Mouse (Mus musculus) thymus, adult 2 months (tissue): ENCODE data around the gene Tbc1d16.

ENCODE experiments used
- CTCF ChIP-seq: fragments of 200-500 bp; IDR thresholded peaks from 2 replicates; pipeline ENCODE4 v1.5.1; 2012; ENCODE audit warnings: mild to moderate bottlenecking, control low read depth, low read length, moderate library complexity, borderline replicate concordance; ENCODE audit not compliant: control insufficient read depth, poor library complexity, insufficient read depth; ENCODE audit errors: extremely low read depth
- POLR2A ChIP-seq: fragments of 200-500 bp; IDR thresholded peaks from 2 replicates; pipeline ENCODE4 v1.6.1; 2012; ENCODE audit warnings: mild to moderate bottlenecking, low read length, control low read depth, moderate library complexity; ENCODE audit not compliant: control insufficient read depth, poor library complexity, insufficient read depth; ENCODE audit errors: extremely low read depth

GRCm38 (mm10) chr11:119180824-119181582, 47.3 kb downstream of the Tbc1d16 start:
- TF ChIP-seq POLR2A: no peak
- TF ChIP-seq CTCF: no peak
